Mouse (Mus musculus) erythroblast, embryonic 14.5 days (primary cell): ENCODE results near the gene Bfsp2.

Experiments used
- GATA1 ChIP-seq: IDR thresholded peaks from 2 replicates; pipeline ENCODE4 v1.6.1; 2012; ENCODE audit warnings: low read length, inconsistent platforms, mixed read lengths
- TAL1 ChIP-seq: IDR thresholded peaks from 3 replicates; pipeline ENCODE4 v1.6.1; 2012; ENCODE audit warnings: low read length, inconsistent platforms, mixed read lengths

- TF ChIP-seq GATA1 (no peak), TAL1 (no peak)
Measured at GRCm38 (mm10) chr9:103475414-103475813, 4.8 kb downstream of the Bfsp2 start.
